Mouse (Mus musculus): ENCODE data around the gene Cir1. TPM values are rescaled to one million over a fixed set of nuclear protein-coding genes. Genes with fewer than 3 reads are reported as not detected.
A peak's percentile ranks its signal among the peaks of the same experiment; 100 is the strongest.

Gene Cir1
- polyA plus RNA-seq, 1 experiment from 2014 or later = 28.5 TPM

DNA sequence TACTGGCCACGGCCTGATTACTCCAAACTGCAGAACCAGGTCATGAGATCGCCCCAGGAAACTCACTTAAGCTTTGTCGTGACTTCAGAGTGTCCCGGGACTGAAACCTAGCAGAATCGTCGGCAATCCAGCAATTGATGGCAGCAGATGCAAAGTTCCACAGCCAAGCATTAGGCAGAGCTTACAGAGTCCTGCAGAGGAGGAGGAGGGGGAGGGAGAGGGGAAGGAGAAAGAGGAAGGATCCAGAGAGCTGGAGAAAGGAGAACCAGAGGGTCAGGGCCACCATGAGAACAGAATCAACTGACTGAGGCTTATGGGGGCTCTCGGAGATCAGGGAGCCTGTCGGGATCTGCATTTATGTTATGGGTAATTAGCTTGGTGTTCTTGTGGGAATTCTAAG, 25.9 kb upstream of the Cir1 start:
- no peak for ATAC-seq (replicated peaks)
- Histone ChIP-seq H3K36me3 (no peaks in the 10 kb centered on the region), H3K4me1 (no peaks in the 10 kb centered on the region), H3K9ac (replicated peaks) (no peak overlapping the region), H3K27me3 (no peaks in the 10 kb centered on the region), H3K4me3 (no peak overlapping the region), H3K9me3 (no peaks in the 10 kb centered on the region), H3K4me2 (replicated peaks) (no peak overlapping the region), H3K27ac (replicated peaks) (no peak overlapping the region)
- WGBS = 81% methylated on average over 8 of the region's 8 CpGs

DNA sequence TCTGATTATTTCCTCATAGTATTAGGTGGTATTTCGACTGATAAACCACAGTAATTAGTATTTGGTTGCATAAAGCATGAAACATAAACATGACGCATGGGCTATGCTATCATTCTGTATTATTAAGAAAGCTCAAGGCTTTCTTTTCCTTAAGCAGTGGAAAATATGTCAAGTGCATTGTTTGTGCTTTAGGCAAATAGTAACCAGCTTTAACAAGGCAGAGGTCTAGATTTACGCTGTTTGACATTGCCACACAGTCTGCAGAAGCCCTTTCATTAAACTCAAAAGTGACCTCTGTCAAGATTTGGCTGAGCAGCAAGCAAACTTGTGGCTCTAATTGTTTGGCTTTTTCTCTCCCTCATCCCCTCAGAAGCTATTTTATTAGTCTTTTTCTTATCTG, 23.4 kb upstream of the Cir1 start:
- Histone ChIP-seq H3K9me3 (no peaks in the 10 kb centered on the region), H3K27ac (replicated peaks) (no peak overlapping the region), H3K36me3 (no peaks in the 10 kb centered on the region), H3K9ac (replicated peaks) (no peak overlapping the region), H3K4me2 (replicated peaks) (no peak overlapping the region), H3K4me3 (no peak overlapping the region), H3K27me3 (no peaks in the 10 kb centered on the region), H3K4me1 (no peaks in the 10 kb centered on the region)
- whole genome bisulfite sequencing = 88% methylated on average over 3 of the region's 3 CpGs
- ATAC-seq (replicated peaks) = no peak

DNA sequence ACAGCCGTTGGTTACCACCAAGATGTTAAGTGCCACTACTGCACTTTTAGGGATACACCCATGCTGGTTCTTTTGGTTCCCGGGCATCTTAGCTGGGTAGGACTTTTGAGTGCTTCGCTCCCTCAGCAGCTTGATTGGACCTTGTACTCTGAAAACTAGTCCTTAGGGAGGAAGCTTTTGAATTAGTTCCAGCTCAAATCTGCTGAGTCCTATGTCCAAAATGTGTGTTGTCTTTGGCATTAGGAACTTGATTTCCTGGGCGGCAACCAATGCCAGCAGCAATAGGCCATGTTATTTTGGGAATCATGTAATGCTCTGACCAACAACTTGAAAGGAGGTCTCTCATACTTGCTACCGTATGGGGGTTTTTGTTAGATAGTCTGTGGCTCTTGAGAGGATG, 13.4 kb upstream of the Cir1 start:
- no peaks in the 10 kb centered on the region for H3K4me1 ChIP-seq
- no peaks in the 10 kb centered on the region for H3K27me3 ChIP-seq
- WGBS = 92% methylated on average over 5 of the region's 5 CpGs
- ATAC-seq (replicated peaks) = no peak
- no peaks in the 10 kb centered on the region for H3K36me3 ChIP-seq
- no peak overlapping the region for H3K4me3 ChIP-seq
- no peak overlapping the region for H3K4me2 ChIP-seq (replicated peaks)
- H3K27ac ChIP-seq (replicated peaks) = no peak overlapping the region
- no peak overlapping the region for H3K9ac ChIP-seq (replicated peaks)
- no peaks in the 10 kb centered on the region for H3K9me3 ChIP-seq

DNA sequence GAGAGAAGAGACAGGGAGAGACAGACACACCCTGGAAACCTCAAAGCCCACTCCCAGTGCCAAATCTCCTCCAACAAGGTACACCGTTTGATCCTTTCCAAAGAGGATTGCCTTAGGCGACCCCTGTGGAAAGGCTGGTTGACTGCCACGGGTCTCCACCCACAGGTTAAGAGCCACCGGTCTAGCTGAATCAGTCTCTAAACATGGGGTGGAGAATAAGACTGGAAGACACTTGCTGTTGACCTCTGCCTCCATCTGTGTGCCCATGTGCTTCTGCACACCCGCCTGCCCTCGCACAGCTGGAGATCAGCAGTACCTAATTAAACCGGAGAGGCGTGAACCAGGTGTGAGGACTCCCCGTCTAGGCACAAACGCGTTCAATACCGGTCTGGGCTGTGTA, 10.5 kb upstream of the Cir1 start:
- Histone ChIP-seq H3K27ac (replicated peaks) (no peak overlapping the region), H3K9ac (replicated peaks) (no peak overlapping the region), H3K4me3 (no peak overlapping the region), H3K4me1 (no peaks in the 10 kb centered on the region), H3K27me3 (no peaks in the 10 kb centered on the region), H3K4me2 (replicated peaks) (no peak overlapping the region), H3K9me3 (no peaks in the 10 kb centered on the region), H3K36me3 (no peaks in the 10 kb centered on the region)
- 74% methylated on average over 12 of the region's 12 CpGs for WGBS
- ATAC-seq (replicated peaks) = no peak

DNA sequence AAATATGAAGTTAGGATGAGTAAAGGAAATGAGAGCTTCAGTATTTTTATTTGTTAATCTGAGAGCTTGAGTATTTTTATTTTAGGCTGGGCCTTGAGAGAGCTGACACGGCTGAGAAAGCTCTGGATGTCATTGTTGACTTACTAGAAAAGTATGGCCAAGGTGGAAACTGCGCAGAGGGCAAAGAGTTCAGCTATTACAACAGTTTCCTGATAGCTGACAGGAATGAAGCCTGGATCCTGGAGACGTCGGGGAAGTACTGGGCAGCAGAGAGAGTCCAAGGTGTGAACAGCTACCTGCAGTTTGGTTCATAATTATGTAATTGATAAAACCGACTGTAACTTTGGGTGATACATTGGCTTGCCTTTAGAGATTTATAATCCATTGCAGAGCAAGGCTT, 6.7 kb upstream of the Cir1 start:
- Histone ChIP-seq H3K4me1 (no peaks in the 10 kb centered on the region), H3K27me3 (no peaks in the 10 kb centered on the region), H3K4me2 (replicated peaks) (no peak overlapping the region), H3K27ac (replicated peaks) (no peak overlapping the region), H3K4me3 (no peak overlapping the region), H3K36me3 (no peaks in the 10 kb centered on the region), H3K9ac (replicated peaks) (no peak overlapping the region), H3K9me3 (no peaks in the 10 kb centered on the region)
- 90% methylated on average over 5 of the region's 5 CpGs for WGBS
- ATAC-seq (replicated peaks) = no peak

DNA sequence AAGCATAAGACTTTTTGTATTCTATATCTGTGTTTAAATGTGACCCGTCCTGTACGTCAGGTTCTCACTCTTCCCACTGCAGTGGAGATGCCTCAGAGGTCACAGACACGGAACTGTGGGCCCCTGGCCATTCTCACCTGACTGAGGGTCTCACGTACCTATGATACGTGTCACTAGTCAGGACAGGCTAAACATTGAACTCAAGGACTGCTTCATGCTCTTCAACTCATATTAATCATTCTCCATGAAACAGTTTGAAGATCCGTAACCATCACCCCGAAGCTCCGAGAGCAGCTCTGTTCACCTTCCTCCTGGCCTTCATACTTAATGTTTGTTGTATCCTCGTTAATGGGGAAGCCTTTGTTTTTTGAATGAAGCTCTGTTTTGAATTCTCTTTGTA, 4.9 kb upstream of the Cir1 start:
- no peak overlapping the region for H3K4me3 ChIP-seq
- H3K36me3 ChIP-seq = no peaks in the 10 kb centered on the region
- H3K27me3 ChIP-seq = no peaks in the 10 kb centered on the region
- no peak overlapping the region for H3K4me2 ChIP-seq (replicated peaks)
- H3K27ac ChIP-seq (replicated peaks) = no peak overlapping the region
- H3K9ac ChIP-seq (replicated peaks) = no peak overlapping the region
- H3K4me1 ChIP-seq = peaks cover 4% of the 10 kb centered on the region; the same call in 1 of the 2 replicates
- no peaks in the 10 kb centered on the region for H3K9me3 ChIP-seq
- WGBS = 90% methylated on average over 9 of the region's 9 CpGs
- no peak for ATAC-seq (replicated peaks)

DNA sequence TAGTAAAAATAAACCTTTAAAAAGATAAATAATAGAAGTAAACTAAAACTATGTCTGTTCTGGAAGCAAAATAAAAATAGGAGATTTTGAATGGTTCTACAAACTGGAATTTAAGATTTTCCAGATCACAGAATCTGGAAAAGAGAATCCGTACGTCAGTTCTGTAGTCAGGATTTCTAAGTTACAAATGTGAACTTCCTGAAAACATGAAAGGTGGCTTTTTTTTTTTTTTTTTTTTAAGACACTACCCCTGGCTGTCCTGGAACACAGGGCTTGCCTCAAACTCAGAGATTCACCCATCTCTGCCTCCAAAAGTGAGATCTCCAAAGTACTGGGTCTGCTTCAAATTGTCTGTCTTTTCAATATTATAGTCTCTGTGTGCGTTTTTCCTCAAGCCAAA, 1.8 kb upstream of the Cir1 start:
- Histone ChIP-seq H3K4me1 (peaks cover 18% of the 10 kb centered on the region), H3K36me3 (peaks cover 8% of the 10 kb centered on the region), H3K9me3 (no peaks in the 10 kb centered on the region), H3K27ac (replicated peaks) (no peak overlapping the region), H3K4me2 (replicated peaks) (no peak overlapping the region), H3K4me3 (no peak overlapping the region), H3K9ac (replicated peaks) (no peak overlapping the region), H3K27me3 (no peaks in the 10 kb centered on the region)
- 96% methylated on average over 3 of the region's 3 CpGs for WGBS
- no peak for ATAC-seq (replicated peaks)

DNA sequence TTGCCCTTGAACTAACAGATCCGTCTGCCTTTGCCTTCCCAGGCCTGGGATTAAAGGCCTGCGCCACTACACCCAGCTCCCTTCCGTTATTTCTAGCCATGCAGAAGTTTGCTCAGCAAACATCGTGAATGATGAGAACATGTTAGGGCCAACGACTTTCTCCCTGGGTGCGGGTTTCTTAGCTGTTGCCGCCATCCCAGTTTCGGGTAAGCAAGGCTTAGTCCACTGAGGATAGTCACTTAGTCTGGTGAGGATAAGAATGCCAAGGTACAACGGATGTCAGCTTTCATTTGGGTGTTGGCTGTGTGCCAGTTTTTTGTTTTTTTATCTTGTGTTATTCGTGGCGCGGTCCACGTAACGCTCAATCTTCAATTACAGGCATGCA, 608 bp upstream of the Cir1 start:
- Histone ChIP-seq H3K9ac (replicated peaks) (peak overlapping the region; percentile 68; the same call in 1 of the 2 replicates), H3K4me3 (peak overlapping the region; percentile 56), H3K27me3 (no peaks in the 10 kb centered on the region), H3K9me3 (no peaks in the 10 kb centered on the region), H3K36me3 (peaks cover 18% of the 10 kb centered on the region), H3K4me1 (peaks cover 18% of the 10 kb centered on the region), H3K27ac (replicated peaks) (peak overlapping the region; percentile 81), H3K4me2 (replicated peaks) (peak overlapping the region; percentile 37)
- peak; percentile 59 for ATAC-seq (replicated peaks)
- WGBS = 40% methylated on average over 14 of the region's 14 CpGs

DNA sequence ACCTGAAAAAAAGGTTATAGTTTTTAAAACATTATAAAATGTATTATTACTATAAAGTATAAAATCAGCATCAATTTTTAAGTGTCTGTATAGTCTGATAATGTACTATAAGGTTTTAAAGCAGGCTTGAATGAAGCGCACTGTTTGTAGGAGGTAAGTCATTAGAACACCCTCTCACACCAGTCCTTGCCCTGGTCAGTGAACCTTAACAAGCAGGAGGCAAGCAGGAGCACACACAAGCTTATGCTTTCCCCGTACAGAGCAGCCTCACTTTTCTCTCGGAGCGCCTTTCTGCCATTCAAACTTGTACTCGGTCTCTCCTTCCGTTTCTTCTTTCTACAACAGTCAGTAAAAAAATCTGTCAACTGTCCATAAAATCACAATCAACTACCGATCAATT, 6.5 kb downstream of the Cir1 start:
- WGBS = 89% methylated on average over 7 of the region's 7 CpGs
- no peak overlapping the region for H3K4me2 ChIP-seq (replicated peaks)
- H3K4me1 ChIP-seq = peaks cover 5% of the 10 kb centered on the region; the same call in 1 of the 2 replicates
- H3K4me3 ChIP-seq = no peak overlapping the region
- no peak overlapping the region for H3K9ac ChIP-seq (replicated peaks)
- H3K36me3 ChIP-seq = peaks cover 69% of the 10 kb centered on the region
- H3K27me3 ChIP-seq = no peaks in the 10 kb centered on the region
- no peak overlapping the region for H3K27ac ChIP-seq (replicated peaks)
- no peaks in the 10 kb centered on the region for H3K9me3 ChIP-seq
- ATAC-seq (replicated peaks) = no peak

DNA sequence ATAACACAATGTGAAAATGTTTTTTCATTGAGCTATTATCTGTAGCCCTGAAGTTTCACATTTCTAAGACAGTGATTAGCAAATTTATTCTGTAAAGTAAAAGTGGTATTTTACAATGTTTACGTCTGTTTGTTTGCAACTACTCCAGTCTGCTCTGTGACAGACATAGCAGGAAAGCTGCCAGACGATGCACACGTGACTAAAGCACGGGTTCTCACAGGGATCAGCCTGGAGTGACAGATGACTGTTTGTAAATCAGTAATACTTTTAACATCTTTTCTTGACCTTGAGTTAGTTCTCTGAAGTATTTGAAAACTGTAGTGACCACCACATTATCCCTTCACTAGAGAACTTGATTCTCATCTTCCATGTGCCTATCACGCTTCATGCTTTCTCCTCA, 8.0 kb downstream of the Cir1 start:
- no peaks in the 10 kb centered on the region for H3K27me3 ChIP-seq
- H3K4me2 ChIP-seq (replicated peaks) = no peak overlapping the region
- H3K4me3 ChIP-seq = no peak overlapping the region
- H3K27ac ChIP-seq (replicated peaks) = no peak overlapping the region
- H3K9ac ChIP-seq (replicated peaks) = no peak overlapping the region
- no peaks in the 10 kb centered on the region for H3K4me1 ChIP-seq
- ATAC-seq (replicated peaks) = no peak
- H3K36me3 ChIP-seq = peaks cover 68% of the 10 kb centered on the region
- H3K9me3 ChIP-seq = no peaks in the 10 kb centered on the region
- 87% methylated on average over 5 of the region's 5 CpGs for WGBS

DNA sequence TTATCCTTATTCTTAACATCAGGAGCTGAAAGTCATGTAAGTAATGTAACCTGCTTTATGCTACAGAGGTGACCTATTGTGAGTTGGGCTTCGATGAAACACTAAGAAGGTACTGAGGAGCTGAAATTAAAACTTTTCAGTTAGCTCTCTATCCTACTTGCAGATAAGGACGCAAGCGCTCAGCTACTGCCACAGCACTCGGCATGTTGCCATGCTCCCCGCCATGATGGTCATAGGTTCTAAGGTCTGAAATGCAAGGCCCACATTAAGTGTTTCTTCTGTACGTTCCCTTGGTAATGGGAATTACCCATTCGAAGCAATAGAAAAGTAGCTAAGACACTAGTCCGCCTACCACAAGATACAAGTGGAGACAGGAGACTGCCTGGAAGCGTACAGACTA, 9.8 kb downstream of the Cir1 start:
- H3K9ac ChIP-seq (replicated peaks) = no peak overlapping the region
- peaks cover 54% of the 10 kb centered on the region for H3K36me3 ChIP-seq
- no peak for ATAC-seq (replicated peaks)
- H3K27ac ChIP-seq (replicated peaks) = no peak overlapping the region
- H3K4me2 ChIP-seq (replicated peaks) = no peak overlapping the region
- H3K4me3 ChIP-seq = no peak overlapping the region
- H3K4me1 ChIP-seq = no peaks in the 10 kb centered on the region
- 95% methylated on average over 9 of the region's 9 CpGs for WGBS
- H3K27me3 ChIP-seq = no peaks in the 10 kb centered on the region
- H3K9me3 ChIP-seq = no peaks in the 10 kb centered on the region

DNA sequence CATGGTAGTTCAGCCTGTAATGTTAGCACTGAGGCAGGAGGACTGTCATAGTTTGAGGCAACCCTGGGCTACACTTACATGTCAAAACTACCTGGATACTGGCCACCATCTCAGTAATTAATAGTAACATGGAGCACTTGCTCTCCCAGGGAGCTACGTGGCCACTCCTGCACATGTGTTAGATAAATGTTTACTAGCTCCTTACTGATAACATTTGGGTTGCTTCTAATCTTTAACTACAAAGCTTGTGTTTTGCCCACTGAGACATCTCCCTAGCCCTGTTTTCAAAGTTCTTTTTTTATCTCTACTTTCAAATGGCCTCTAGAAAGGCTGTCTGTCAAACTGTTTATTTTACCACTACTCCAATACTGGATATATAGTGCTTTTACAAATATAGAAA, 10.5 kb downstream of the Cir1 start:
- Histone ChIP-seq H3K4me3 (no peak overlapping the region), H3K4me1 (no peaks in the 10 kb centered on the region), H3K36me3 (peaks cover 49% of the 10 kb centered on the region), H3K27ac (replicated peaks) (no peak overlapping the region), H3K4me2 (replicated peaks) (no peak overlapping the region), H3K9me3 (no peaks in the 10 kb centered on the region), H3K9ac (replicated peaks) (no peak overlapping the region), H3K27me3 (no peaks in the 10 kb centered on the region)
- WGBS = 100% methylated on average over 1 of the region's 1 CpGs
- ATAC-seq (replicated peaks) = no peak

DNA sequence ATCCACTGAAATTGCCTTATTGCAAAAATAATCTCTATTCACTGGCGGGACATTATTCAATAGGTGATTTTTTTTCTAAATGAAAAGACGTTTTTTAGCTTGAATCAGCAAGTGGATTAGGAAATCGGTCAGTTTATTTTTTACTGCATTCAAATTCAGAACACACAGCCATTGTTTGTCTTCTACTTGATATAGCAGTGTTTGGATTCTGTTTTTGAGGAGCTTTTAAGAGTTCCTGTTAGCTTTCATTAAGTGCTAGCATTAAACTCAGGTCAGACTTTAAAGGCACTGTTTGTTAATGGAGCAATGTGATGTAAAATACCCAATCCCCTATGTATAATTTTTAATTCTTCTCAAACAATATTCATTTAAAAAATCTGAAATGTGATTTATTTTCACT, 13.7 kb downstream of the Cir1 start:
- no peak overlapping the region for H3K4me3 ChIP-seq
- WGBS = 25% methylated on average over 3 of the region's 3 CpGs
- H3K4me2 ChIP-seq (replicated peaks) = no peak overlapping the region
- no peaks in the 10 kb centered on the region for H3K9me3 ChIP-seq
- no peaks in the 10 kb centered on the region for H3K4me1 ChIP-seq
- H3K9ac ChIP-seq (replicated peaks) = no peak overlapping the region
- peaks cover 29% of the 10 kb centered on the region for H3K36me3 ChIP-seq
- ATAC-seq (replicated peaks) = no peak
- no peak overlapping the region for H3K27ac ChIP-seq (replicated peaks)
- no peaks in the 10 kb centered on the region for H3K27me3 ChIP-seq

All from forebrain, embryonic 15.5 days (tissue).